Mouse (Mus musculus): Measurements from ENCODE around the gene Ddx52. TPM values are rescaled to one million over a fixed set of nuclear protein-coding genes. Genes with fewer than 3 reads are reported as not detected.
A peak's percentile ranks its signal among the peaks of the same experiment; 100 is the strongest.

Ddx52 gene
- 18.7 and 18.9 TPM in 2 replicates for polyA plus RNA-seq (2015; fragmentation: Nextera tagmentation; extraction: Ambion mirVana)

GRCm38 (mm10) chr11:83941950-83942840 is at the start of gene Ddx52:
Ddx52 (plus strand) TSS chr11:83942062.
- Histone ChIP-seq H3K27ac (peak within 1 kb of the TSS; percentile 75), H3K4me1 (replicated peaks) (peaks cover 12% of the 10 kb centered on the region), H3K27me3 (peaks cover 24% of the 10 kb centered on the region), H3K4me2 (peak within 1 kb of the TSS; percentile 72), H3K36me3 (peaks cover 40% of the 10 kb centered on the region), H3K9me3 (replicated peaks) (no peaks in the 10 kb centered on the region), H3K9ac (peak within 1 kb of the TSS; percentile 80), H3K4me3 (peak within 1 kb of the TSS; percentile 92)
- WGBS: under 1% methylated on average over 49 of the region's 49 CpGs
- ATAC-seq (replicated peaks; ENCODE audit: insufficient number of reproducible peaks, insufficient read depth, low FRiP score, low read depth): peak; percentile 81

GRCm38 (mm10) chr11:83893325-83893724 is 48.5 kb upstream of the Ddx52 start:
- 70% methylated on average over 9 of the region's 9 CpGs for WGBS
- H3K4me2 ChIP-seq: no peak overlapping the region
- H3K9ac ChIP-seq: no peak overlapping the region
- H3K4me3 ChIP-seq: no peak overlapping the region
- no peak for ATAC-seq (replicated peaks; ENCODE audit: insufficient number of reproducible peaks, insufficient read depth, low FRiP score, low read depth)
- no peaks in the 10 kb centered on the region for H3K4me1 ChIP-seq (replicated peaks)
- H3K9me3 ChIP-seq (replicated peaks): no peaks in the 10 kb centered on the region
- H3K36me3 ChIP-seq: no peaks in the 10 kb centered on the region
- no peaks in the 10 kb centered on the region; the same call in 1 of the 2 replicates for H3K27me3 ChIP-seq
- no peak overlapping the region for H3K27ac ChIP-seq

GRCm38 (mm10) chr11:83896430-83897410 is 45.1 kb upstream of the Ddx52 start:
- WGBS: 75% methylated on average over 16 of the region's 16 CpGs

GRCm38 (mm10) chr11:83897569-83897968 is 44.3 kb upstream of the Ddx52 start:
- H3K4me2 ChIP-seq: no peak overlapping the region
- no peak overlapping the region for H3K4me3 ChIP-seq
- no peak for ATAC-seq (replicated peaks; ENCODE audit: insufficient number of reproducible peaks, insufficient read depth, low FRiP score, low read depth)
- H3K27me3 ChIP-seq: no peaks in the 10 kb centered on the region
- no peak overlapping the region for H3K27ac ChIP-seq
- no peaks in the 10 kb centered on the region for H3K4me1 ChIP-seq (replicated peaks)
- WGBS: 59% methylated on average over 7 of the region's 7 CpGs
- no peak overlapping the region for H3K9ac ChIP-seq
- H3K36me3 ChIP-seq: no peaks in the 10 kb centered on the region
- no peaks in the 10 kb centered on the region for H3K9me3 ChIP-seq (replicated peaks)

More at GRCm38 (mm10) chr11:83896430-83897410, 45.1 kb upstream of the Ddx52 start:
- no peaks in the 10 kb centered on the region for H3K4me1 ChIP-seq (replicated peaks)
- no peaks in the 10 kb centered on the region for H3K9me3 ChIP-seq (replicated peaks)
- no peak overlapping the region for H3K4me3 ChIP-seq
- H3K36me3 ChIP-seq: no peaks in the 10 kb centered on the region
- H3K9ac ChIP-seq: no peak overlapping the region
- no peak for ATAC-seq (replicated peaks; ENCODE audit: insufficient number of reproducible peaks, insufficient read depth, low FRiP score, low read depth)
- no peak overlapping the region for H3K27ac ChIP-seq
- H3K4me2 ChIP-seq: no peak overlapping the region
- no peaks in the 10 kb centered on the region for H3K27me3 ChIP-seq

GRCm38 (mm10) chr11:83902812-83903211 is 39.0 kb upstream of the Ddx52 start:
- Histone ChIP-seq H3K9me3 (replicated peaks) (no peaks in the 10 kb centered on the region), H3K36me3 (no peaks in the 10 kb centered on the region), H3K9ac (no peak overlapping the region), H3K4me2 (no peak overlapping the region), H3K27ac (no peak overlapping the region), H3K27me3 (no peaks in the 10 kb centered on the region), H3K4me1 (replicated peaks) (no peaks in the 10 kb centered on the region), H3K4me3 (no peak overlapping the region)
- 71% methylated on average over 3 of the region's 3 CpGs for WGBS
- ATAC-seq (replicated peaks; ENCODE audit: insufficient number of reproducible peaks, insufficient read depth, low FRiP score, low read depth): no peak

- ATAC-seq (replicated peaks; ENCODE audit: insufficient number of reproducible peaks, insufficient read depth, low FRiP score, low read depth): no peak
- no peak overlapping the region for H3K27ac ChIP-seq
- H3K9ac ChIP-seq: no peak overlapping the region
- no peaks in the 10 kb centered on the region for H3K27me3 ChIP-seq
- no peaks in the 10 kb centered on the region for H3K36me3 ChIP-seq
- 69% methylated on average over 5 of the region's 5 CpGs for WGBS
- H3K9me3 ChIP-seq (replicated peaks): no peaks in the 10 kb centered on the region
- H3K4me3 ChIP-seq: no peak overlapping the region
- no peak overlapping the region for H3K4me2 ChIP-seq
- H3K4me1 ChIP-seq (replicated peaks): no peaks in the 10 kb centered on the region
Observed at GRCm38 (mm10) chr11:83905756-83906155, 36.1 kb upstream of the Ddx52 start.

- 50% methylated on average over 7 of the region's 7 CpGs for WGBS
- no peak overlapping the region for H3K4me2 ChIP-seq
- H3K36me3 ChIP-seq: no peaks in the 10 kb centered on the region
- H3K9ac ChIP-seq: no peak overlapping the region
- H3K27me3 ChIP-seq: no peaks in the 10 kb centered on the region
- ATAC-seq (replicated peaks; ENCODE audit: insufficient number of reproducible peaks, insufficient read depth, low FRiP score, low read depth): no peak
- H3K4me1 ChIP-seq (replicated peaks): no peaks in the 10 kb centered on the region
- H3K27ac ChIP-seq: no peak overlapping the region
- no peaks in the 10 kb centered on the region for H3K9me3 ChIP-seq (replicated peaks)
- H3K4me3 ChIP-seq: no peak overlapping the region
Observed at GRCm38 (mm10) chr11:83908376-83908775, 33.5 kb upstream of the Ddx52 start.

GRCm38 (mm10) chr11:83913824-83914311 is 28.0 kb upstream of the Ddx52 start:
- Histone ChIP-seq H3K36me3 (no peaks in the 10 kb centered on the region), H3K4me3 (no peak overlapping the region), H3K9me3 (replicated peaks) (no peaks in the 10 kb centered on the region), H3K4me2 (no peak overlapping the region), H3K27ac (no peak overlapping the region), H3K27me3 (no peaks in the 10 kb centered on the region), H3K4me1 (replicated peaks) (no peaks in the 10 kb centered on the region), H3K9ac (no peak overlapping the region)
- WGBS: 61% methylated on average over 8 of the region's 8 CpGs
- no peak for ATAC-seq (replicated peaks; ENCODE audit: insufficient number of reproducible peaks, insufficient read depth, low FRiP score, low read depth)

GRCm38 (mm10) chr11:83914501-83914900 is 27.4 kb upstream of the Ddx52 start:
- whole genome bisulfite sequencing: 40% methylated on average over 4 of the region's 4 CpGs
- no peak overlapping the region for H3K27ac ChIP-seq
- no peak for ATAC-seq (replicated peaks; ENCODE audit: insufficient number of reproducible peaks, insufficient read depth, low FRiP score, low read depth)
- no peak overlapping the region for H3K4me3 ChIP-seq
- no peaks in the 10 kb centered on the region for H3K27me3 ChIP-seq
- H3K4me2 ChIP-seq: no peak overlapping the region
- no peaks in the 10 kb centered on the region for H3K4me1 ChIP-seq (replicated peaks)
- no peaks in the 10 kb centered on the region for H3K9me3 ChIP-seq (replicated peaks)
- H3K36me3 ChIP-seq: no peaks in the 10 kb centered on the region
- H3K9ac ChIP-seq: no peak overlapping the region

- no peak overlapping the region for H3K4me3 ChIP-seq
- H3K4me1 ChIP-seq (replicated peaks): no peaks in the 10 kb centered on the region
- no peaks in the 10 kb centered on the region for H3K9me3 ChIP-seq (replicated peaks)
- no peak overlapping the region for H3K4me2 ChIP-seq
- H3K27me3 ChIP-seq: no peaks in the 10 kb centered on the region
- no peak overlapping the region for H3K27ac ChIP-seq
- no peaks in the 10 kb centered on the region for H3K36me3 ChIP-seq
- ATAC-seq (replicated peaks; ENCODE audit: insufficient number of reproducible peaks, insufficient read depth, low FRiP score, low read depth): no peak
- H3K9ac ChIP-seq: no peak overlapping the region
- WGBS: 59% methylated on average over 2 of the region's 2 CpGs
Observed at GRCm38 (mm10) chr11:83922600-83922999, 19.3 kb upstream of the Ddx52 start.

- Histone ChIP-seq H3K36me3 (no peaks in the 10 kb centered on the region), H3K4me1 (replicated peaks) (no peaks in the 10 kb centered on the region), H3K27me3 (0 out of 2 replicates have a peak, but pooled peaks cover 3% of the 10 kb centered on the region), H3K27ac (no peak overlapping the region), H3K4me2 (no peak overlapping the region), H3K4me3 (no peak overlapping the region), H3K9me3 (replicated peaks) (no peaks in the 10 kb centered on the region), H3K9ac (no peak overlapping the region)
- 51% methylated on average over 3 of the region's 3 CpGs for WGBS
- no peak for ATAC-seq (replicated peaks; ENCODE audit: insufficient number of reproducible peaks, insufficient read depth, low FRiP score, low read depth)
Observed at GRCm38 (mm10) chr11:83927097-83927496, 14.8 kb upstream of the Ddx52 start.
